Mouse (Mus musculus) small intestine, adult 2 months (tissue): ENCODE measurements at regions not wholly inside any gene's neighbourhood (a gene's known extent, or its start where the extent isn't known, plus 50 kb on each side); places are given as distances from the start of the nearest gene placed in this dataset.

ENCODE experiments used
- CTCF ChIP-seq: fragments of 200-500 bp; IDR thresholded peaks from 2 replicates; pipeline ENCODE4 v1.5.1; 2012; ENCODE audit warnings: low read depth, mild to moderate bottlenecking, control low read depth, inconsistent platforms, low read length, moderate library complexity, mixed read lengths; ENCODE audit not compliant: insufficient replicate concordance, insufficient read length; ENCODE audit errors: extremely low read depth
- POLR2A ChIP-seq: fragments of 200-500 bp; IDR thresholded peaks from 2 replicates; pipeline ENCODE4 v1.6.1; 2012; ENCODE audit warnings: low read depth, mild to moderate bottlenecking, control low read depth, inconsistent platforms, low read length, moderate library complexity

GRCm38 (mm10) chr13:97441803-97442202 lies 200.9 kb downstream of the Enc1 start:
- TF ChIP-seq CTCF (no peak), POLR2A (no peak)
